Comparison of ENCODE assay signal across 18 mouse cellular contexts in the genomic region with DNA sequence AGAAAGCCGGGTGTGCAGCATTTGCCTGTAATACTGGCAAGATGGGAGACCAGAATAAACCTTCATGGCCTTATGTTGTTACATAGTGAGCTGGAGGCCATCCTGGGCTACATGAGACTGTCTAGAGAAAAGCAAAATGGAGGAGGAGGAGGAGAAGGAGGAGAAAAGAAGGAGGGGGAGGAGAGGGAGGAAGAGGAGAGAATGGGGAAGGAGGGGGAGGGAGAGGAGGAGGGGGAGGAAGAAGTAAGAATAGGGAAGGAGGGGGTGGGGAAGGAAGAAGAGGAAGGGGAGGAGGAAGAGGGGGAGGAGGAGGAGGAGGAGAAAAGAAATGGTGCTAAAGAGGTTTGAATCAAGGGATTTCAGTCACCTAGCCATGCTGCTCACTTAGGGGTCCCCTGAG. TPM values are rescaled to one million over a fixed set of nuclear protein-coding genes. Genes with fewer than 3 reads are reported as not detected.
DNase-seq lines count a peak whose midpoint lies in the region; ATAC-seq and TF ChIP-seq lines count a peak whose summit lies in the region.
"Had no signal": no experiment of that assay in that cellular context is flagged by ENCODE, and none has a peak within 500 bp of the region (broad histone marks: within the 10 kb centered on the region; RNA-seq: fewer than 3 reads in every experiment).

No protein-coding gene starts in this region.

- peaks cover 4% of the 10 kb centered on the region for H3K4me1 ChIP-seq in bone marrow, adult 2 months (ENCODE audit: control insufficient read depth, insufficient read depth, low read length)
- peaks cover 47% of the 10 kb centered on the region for H3K4me1 ChIP-seq in embryonic facial prominence, embryonic 13.5 days
- peaks cover 33% of the 10 kb centered on the region for H3K4me1 ChIP-seq in hindbrain, embryonic 14.5 days (replicated peaks; ENCODE audit: control insufficient read depth, insufficient read depth, low read length)
- peaks cover 47% of the 10 kb centered on the region for H3K4me1 ChIP-seq in midbrain, embryonic 13.5 days (replicated peaks)

- H3K36me3 ChIP-seq in embryonic facial prominence, embryonic 13.5 days: no peaks in the 10 kb centered on the region
- H3K36me3 ChIP-seq in hindbrain, embryonic 14.5 days (replicated peaks; ENCODE audit: control insufficient read depth, insufficient read depth): no peaks in the 10 kb centered on the region
- H3K36me3 ChIP-seq in midbrain, embryonic 13.5 days: no peaks in the 10 kb centered on the region
- H3K36me3 ChIP-seq: heart, embryonic 12.5 days; limb, embryonic 15.5 days; stomach, embryonic 15.5 days had no signal

- ATAC-seq in embryonic facial prominence, embryonic 13.5 days (ENCODE audit: insufficient number of reproducible peaks, insufficient read depth, low FRiP score, low TSS enrichment, low read depth): no peak
- no peak for ATAC-seq in hindbrain, embryonic 14.5 days (ENCODE audit: low FRiP score)
- no peak for ATAC-seq in midbrain, embryonic 13.5 days
- ATAC-seq: lung, postnatal 0 days had no signal

- no peak for TF ChIP-seq POLR2A in bone marrow, adult 2 months (IDR thresholded peaks at IDR 0.05; ENCODE audit: borderline replicate concordance, control insufficient read depth, low read depth, low read length)

- 0 out of 2 replicates have a peak, but pooled peaks cover 4% of the 10 kb centered on the region for H3K9me3 ChIP-seq in embryonic facial prominence, embryonic 13.5 days
- 0 out of 2 replicates have a peak, but pooled peaks cover 8% of the 10 kb centered on the region for H3K9me3 ChIP-seq in hindbrain, embryonic 14.5 days (ENCODE audit: control insufficient read depth, low read length)
- 0 out of 2 replicates have a peak, but pooled peaks cover 10% of the 10 kb centered on the region for H3K9me3 ChIP-seq in midbrain, embryonic 13.5 days
- H3K9me3 ChIP-seq: limb, embryonic 15.5 days; stomach, embryonic 15.5 days had no signal

- peak overlapping the region; percentile 16; the same call in 1 of the 2 replicates for H3K27ac ChIP-seq in bone marrow, adult 2 months (ENCODE audit: control insufficient read depth, insufficient read depth, low read depth, low read length, poor library complexity)
- no peak overlapping the region for H3K27ac ChIP-seq in embryonic facial prominence, embryonic 13.5 days
- peak overlapping the region; percentile 57; the same call in 1 of the 2 replicates for H3K27ac ChIP-seq in hindbrain, embryonic 14.5 days
- H3K27ac ChIP-seq in midbrain, embryonic 13.5 days: peak overlapping the region; percentile 80
- H3K27ac ChIP-seq in left cerebral cortex, adult 2 months: no peak overlapping the region
- H3K27ac ChIP-seq: gastrocnemius, adult 2 months; kidney, postnatal 0 days had no signal

- WGBS in bone marrow, adult 2 months: 16% methylated on average over 1 of the region's 1 CpGs
- 23% methylated on average over 1 of the region's 1 CpGs for WGBS in embryonic facial prominence, embryonic 13.5 days
- 17% methylated on average over 1 of the region's 1 CpGs for WGBS in hindbrain, embryonic 14.5 days
- 32% methylated on average over 1 of the region's 1 CpGs for WGBS in midbrain, embryonic 13.5 days

- TF ChIP-seq CTCF in bone marrow, adult 2 months (IDR thresholded peaks at IDR 0.05; ENCODE audit: control insufficient read depth, insufficient read depth, low read length): no peak
- TF ChIP-seq CTCF in left cerebral cortex, adult 2 months (IDR thresholded peaks at IDR 0.05): no peak

- 0 out of 2 replicates have a peak overlapping the region, but pooled peaks have one; percentile 18 for H3K4me2 ChIP-seq in embryonic facial prominence, embryonic 13.5 days
- 0 out of 2 replicates have a peak overlapping the region, but pooled peaks have one; percentile 19 for H3K4me2 ChIP-seq in hindbrain, embryonic 14.5 days (replicated peaks)
- H3K4me2 ChIP-seq in midbrain, embryonic 13.5 days (replicated peaks): peak overlapping the region; percentile 27
- H3K4me2 ChIP-seq: heart, embryonic 12.5 days; stomach, embryonic 15.5 days had no signal

- intact Hi-C loops in left cerebral cortex, adult 2 months (cut with DNase I): no loop called here

- no peak overlapping the region for H3K4me3 ChIP-seq in bone marrow, adult 2 months (replicated peaks; ENCODE audit: control insufficient read depth, low read depth, low read length)
- H3K4me3 ChIP-seq in embryonic facial prominence, embryonic 13.5 days: no peak overlapping the region
- no peak overlapping the region for H3K4me3 ChIP-seq in hindbrain, embryonic 14.5 days (replicated peaks; ENCODE audit: low read length)
- no peak overlapping the region for H3K4me3 ChIP-seq in midbrain, embryonic 13.5 days (replicated peaks)
- H3K4me3 ChIP-seq in left cerebral cortex, adult 2 months: no peak overlapping the region
- H3K4me3 ChIP-seq: erythroblast, embryonic 14.5 days; gastrocnemius, adult 2 months; heart, embryonic 12.5 days; limb, embryonic 15.5 days; stomach, embryonic 15.5 days had no signal

- H3K27me3 ChIP-seq in embryonic facial prominence, embryonic 13.5 days: no peaks in the 10 kb centered on the region
- no peaks in the 10 kb centered on the region for H3K27me3 ChIP-seq in hindbrain, embryonic 14.5 days (ENCODE audit: control insufficient read depth, insufficient read depth, low read length)
- no peaks in the 10 kb centered on the region for H3K27me3 ChIP-seq in midbrain, embryonic 13.5 days
- H3K27me3 ChIP-seq: heart, embryonic 12.5 days; limb, embryonic 15.5 days; stomach, embryonic 15.5 days had no signal

- H3K9ac ChIP-seq in embryonic facial prominence, embryonic 13.5 days: no peak overlapping the region
- H3K9ac ChIP-seq in hindbrain, embryonic 14.5 days: no peak overlapping the region
- H3K9ac ChIP-seq in midbrain, embryonic 13.5 days (replicated peaks): no peak overlapping the region
- H3K9ac ChIP-seq: heart, embryonic 12.5 days; limb, embryonic 15.5 days; stomach, embryonic 15.5 days had no signal

- DNase-seq in hindbrain, embryonic 14.5 days (ENCODE audit: low spot score): no peak
- DNase-seq in left cerebral cortex, adult 2 months (ENCODE audit: extremely low spot score in 1 of 2, low spot score in 2 of 2): no peak
- no peak for DNase-seq in spleen, postnatal 14 days (ENCODE audit: low spot score in 2 of 2)
- DNase-seq in heart, adult 11 months: no peak
- DNase-seq: gastrocnemius, adult 2 months; thymus, postnatal 36 days had no signal

RNA-seq across cellular contexts. Expression of gene Acvr1b, which starts 13.7 kb away (rescaled TPM):
- 3.6 and 6.4 TPM in 2 replicates for polyA plus RNA-seq in bone marrow, adult 2 months (2011; ENCODE audit: insufficient read depth, insufficient read length, low replicate concordance, missing spikeins)
- 8.0 TPM in 2 replicates for polyA plus RNA-seq in embryonic facial prominence, embryonic 13.5 days (2015; fragmentation: Nextera tagmentation; extraction: Ambion mirVana)
- polyA plus RNA-seq in hindbrain, embryonic 14.5 days (2014; fragmentation: Nextera tagmentation; extraction: Ambion mirVana): 30.0 and 35.7 TPM in 2 replicates
- polyA plus RNA-seq in midbrain, embryonic 13.5 days (2015; fragmentation: Nextera tagmentation; extraction: Ambion mirVana): 18.2 and 19.2 TPM in 2 replicates
- 100 to 1,000 TPM; 102 to 114 TPM for total RNA-seq in left cerebral cortex, adult 2 months (2021)

RNA-seq across cellular contexts. Expression of gene Acvrl1, which starts 31.8 kb away (rescaled TPM):
- 7.3 and 21.9 TPM in 2 replicates for polyA plus RNA-seq in bone marrow, adult 2 months (2011; ENCODE audit: insufficient read depth, insufficient read length, low replicate concordance, missing spikeins)
- 9.9 and 10.1 TPM in 2 replicates for polyA plus RNA-seq in embryonic facial prominence, embryonic 13.5 days (2015; fragmentation: Nextera tagmentation; extraction: Ambion mirVana)
- polyA plus RNA-seq in hindbrain, embryonic 14.5 days (2014; fragmentation: Nextera tagmentation; extraction: Ambion mirVana): 5.7 and 6.2 TPM in 2 replicates
- 5.3 and 5.5 TPM in 2 replicates for polyA plus RNA-seq in midbrain, embryonic 13.5 days (2015; fragmentation: Nextera tagmentation; extraction: Ambion mirVana)
- total RNA-seq in left cerebral cortex, adult 2 months (2021): 10 to 100 TPM; 13.8 to 15.1 TPM
- polyA plus RNA-seq: erythroblast, embryonic 14.5 days had no signal

RNA-seq across cellular contexts. Expression of gene Ankrd33, which starts 44.6 kb away (rescaled TPM):
- not detected in 2 replicates for polyA plus RNA-seq in bone marrow, adult 2 months (2011; ENCODE audit: insufficient read depth, insufficient read length, low replicate concordance, missing spikeins)
- polyA plus RNA-seq in embryonic facial prominence, embryonic 13.5 days (2015; fragmentation: Nextera tagmentation; extraction: Ambion mirVana): not detected in 2 replicates
- not detected in 2 replicates for polyA plus RNA-seq in hindbrain, embryonic 14.5 days (2014; fragmentation: Nextera tagmentation; extraction: Ambion mirVana)
- polyA plus RNA-seq in midbrain, embryonic 13.5 days (2015; fragmentation: Nextera tagmentation; extraction: Ambion mirVana): not detected in 2 replicates
- not detected for total RNA-seq in left cerebral cortex, adult 2 months (2021)
- total RNA-seq: gastrocnemius, adult 2 months; hematopoietic stem cell, adult 5-6 weeks; monocyte, adult 5-6 weeks had no signal
- polyA plus RNA-seq: cortical plate, adult 2 months; erythroblast, embryonic 14.5 days; heart, embryonic 12.5 days; kidney, postnatal 0 days; limb, embryonic 15.5 days; lung, postnatal 0 days; stomach, embryonic 15.5 days had no signal

Comparison
In these comparisons a context has a peak if more than half of its experiments do, and no peak if none do; other contexts are left out.
1. H3K27ac ChIP-seq: peak in bone marrow, adult 2 months (single experiment), hindbrain, embryonic 14.5 days (single experiment) and midbrain, embryonic 13.5 days (single experiment); none in embryonic facial prominence, embryonic 13.5 days (single experiment) and left cerebral cortex, adult 2 months (single experiment).
2. Peak in every context shown above with its lines, with median percentiles within 50 percentile points of each other: H3K4me2 ChIP-seq.